Mouse (Mus musculus) forebrain, embryonic 10.5 days (tissue): ENCODE results near the gene Zbed4. TPM values are rescaled to one million over a fixed set of nuclear protein-coding genes. Genes with fewer than 3 reads are reported as not detected.
"Not testable (repeated sequence)": the region's sequence is repeated elsewhere in the genome, so short reads cannot be mapped to it uniquely, and the experiment has no call there.

Experiments used
- DNase-seq: peaks from one replicate; pipeline ENCODE4 v3.0.0-alpha.2; 2017; ENCODE audit warnings: low spot score; ENCODE audit errors: extremely low spot score
- H3K27ac ChIP-seq: fragments of 300-500 bp; sonication (generic); 2 replicates; pipeline ENCODE4 v1.5.1; 2016; ENCODE audit warnings: mild to moderate bottlenecking
- H3K27me3 ChIP-seq: fragments of 300-500 bp; sonication (generic); 2 replicates; pipeline ENCODE4 v1.6.1; 2016; ENCODE audit warnings: mild to moderate bottlenecking; ENCODE audit not compliant: poor library complexity, severe bottlenecking
- H3K36me3 ChIP-seq: fragments of 300-500 bp; sonication (generic); replicated peaks from 2 replicates; pipeline ENCODE4 v1.6.1; 2016; ENCODE audit warnings: mild to moderate bottlenecking, moderate library complexity
- H3K4me1 ChIP-seq: fragments of 300-500 bp; sonication (generic); 2 replicates; pipeline ENCODE4 v1.6.1; 2016
- H3K4me3 ChIP-seq: fragments of 300-500 bp; sonication (generic); 2 replicates; pipeline ENCODE4 v1.5.1; 2016; ENCODE audit warnings: mild to moderate bottlenecking, moderate library complexity
- H3K9me3 ChIP-seq: fragments of 300-500 bp; sonication (generic); 2 replicates; pipeline ENCODE4 v1.6.1; 2016; ENCODE audit warnings: mild to moderate bottlenecking, moderate library complexity
- WGBS: fragments of 180-500 bp; shearing (Covaris S2); methylation state at CpG from one replicate; pipeline ENCODE4 v1.1.7; 2016; 5-methylcytosine and 5-hydroxymethylcytosine counted together
- polyA plus RNA-seq: library from polyadenylated mRNA; unstranded; fragments of >200 nt; fragmentation: Nextera tagmentation; extraction: Ambion mirVana; gene quantifications from 2 replicates; pipeline ENCODE4 v1.2.1, GENCODE M21; 2016

The Zbed4 gene
- polyA plus RNA-seq, 1 experiment from 2014 or later, result 39.6 TPM

DNA sequence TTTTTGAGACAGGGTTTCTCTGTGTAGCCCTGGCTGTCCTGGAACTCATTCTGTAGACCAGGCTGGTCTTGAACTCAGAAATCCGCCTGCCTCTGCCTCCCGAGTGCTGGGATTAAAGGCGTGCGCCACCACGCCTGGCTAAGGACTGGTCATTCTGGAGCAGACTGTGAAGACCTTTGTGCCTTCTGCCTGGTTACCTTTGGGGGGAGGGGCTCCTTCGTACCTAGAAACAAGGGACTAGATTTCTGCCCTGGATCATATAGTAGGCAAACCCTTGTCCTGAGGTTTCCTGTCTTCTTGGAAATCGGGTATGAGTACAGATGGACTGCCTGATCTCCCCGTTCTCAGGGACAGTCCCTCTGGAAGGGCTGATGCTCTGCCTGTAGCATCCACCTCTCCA, 1.8 kb upstream of the Zbed4 start:
- H3K27ac ChIP-seq, H3K27me3 ChIP-seq, H3K9me3 ChIP-seq, DNase-seq, H3K36me3 ChIP-seq, H3K4me3 ChIP-seq: not testable (repeated sequence)
- peaks cover 25% of the 10 kb centered on the region for H3K4me1 ChIP-seq
- WGBS, result 94% methylated on average over 8 of the region's 8 CpGs

DNA sequence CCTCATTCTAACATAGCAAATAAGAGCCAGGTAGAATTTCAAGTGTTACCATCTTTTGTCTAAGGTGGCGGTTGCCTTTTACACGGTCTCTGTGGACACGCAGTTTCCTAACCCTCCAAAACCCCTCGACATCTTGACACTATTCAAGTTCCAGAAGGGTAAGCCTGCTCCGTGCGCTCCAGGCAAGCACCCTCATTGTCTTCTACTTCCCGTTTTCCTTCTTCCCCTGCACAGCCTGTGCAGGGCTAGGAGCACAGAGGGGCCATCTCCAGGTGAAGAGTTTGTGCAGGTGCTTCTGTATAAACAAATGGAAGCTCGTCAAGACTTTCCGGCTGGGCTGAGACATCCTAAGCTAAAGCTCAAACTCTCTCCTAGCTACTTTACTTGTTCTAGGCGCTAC, 1.4 kb upstream of the Zbed4 start:
- Histone ChIP-seq H3K9me3 (no peaks in the 10 kb centered on the region), H3K27ac (peak overlapping the region; percentile 98; the same call in 1 of the 2 replicates), H3K4me3 (peak overlapping the region; percentile 90; the same call in 1 of the 2 replicates), H3K4me1 (peaks cover 25% of the 10 kb centered on the region), H3K27me3 (no peaks in the 10 kb centered on the region), H3K36me3 (peaks cover 6% of the 10 kb centered on the region)
- 93% methylated on average over 10 of the region's 10 CpGs for WGBS
- no peak for DNase-seq

DNA sequence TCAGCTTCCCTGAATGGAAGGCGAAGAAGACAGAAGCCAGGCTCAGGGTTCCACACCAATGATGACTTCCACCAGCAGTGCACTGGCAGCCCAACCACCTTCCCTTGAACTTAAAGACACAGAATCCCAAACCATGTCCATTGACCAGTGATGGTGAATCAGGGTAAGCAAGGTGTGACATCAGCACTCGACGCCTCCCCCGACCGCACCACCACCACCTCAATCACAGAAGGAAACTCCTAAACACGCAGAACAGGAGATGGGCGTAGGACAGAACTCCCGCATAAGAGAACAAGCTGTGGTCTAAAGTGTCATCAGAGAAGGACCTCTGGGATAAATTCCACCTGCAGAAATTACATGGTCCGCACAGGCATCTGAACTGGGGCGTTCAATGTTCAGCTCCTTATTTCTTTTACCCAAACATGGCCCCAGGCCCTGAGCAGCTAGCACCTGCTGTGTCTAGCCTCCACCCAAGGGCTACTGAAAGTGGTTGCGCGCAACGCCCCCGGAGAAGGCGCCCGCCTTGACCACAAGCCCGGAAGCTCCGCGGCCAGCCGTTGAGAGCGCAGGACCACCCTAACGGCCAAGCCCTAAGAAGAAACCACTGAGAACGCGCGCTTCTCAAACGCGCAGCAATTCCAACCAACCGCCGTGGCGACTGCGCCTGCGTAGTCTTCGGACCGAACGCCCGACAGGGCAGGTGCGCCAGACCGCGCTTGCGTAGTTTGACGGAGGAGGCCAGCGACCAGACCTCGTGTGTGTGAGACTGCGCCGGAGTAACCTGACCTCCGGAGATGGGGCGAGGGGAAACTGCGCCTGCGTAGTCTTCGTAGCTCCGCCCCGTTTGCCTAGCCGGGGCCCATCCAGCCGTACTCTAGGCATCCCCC, 540 bp upstream of the Zbed4 start:
- WGBS, result 8% methylated on average over 54 of the region's 54 CpGs
- Histone ChIP-seq H3K4me3 (peak overlapping the region; percentile 90), H3K27me3 (no peaks in the 10 kb centered on the region), H3K36me3 (peaks cover 15% of the 10 kb centered on the region), H3K9me3 (no peaks in the 10 kb centered on the region), H3K4me1 (peaks cover 25% of the 10 kb centered on the region), H3K27ac (peak overlapping the region; percentile 98)
- peak; percentile 99 for DNase-seq

DNA sequence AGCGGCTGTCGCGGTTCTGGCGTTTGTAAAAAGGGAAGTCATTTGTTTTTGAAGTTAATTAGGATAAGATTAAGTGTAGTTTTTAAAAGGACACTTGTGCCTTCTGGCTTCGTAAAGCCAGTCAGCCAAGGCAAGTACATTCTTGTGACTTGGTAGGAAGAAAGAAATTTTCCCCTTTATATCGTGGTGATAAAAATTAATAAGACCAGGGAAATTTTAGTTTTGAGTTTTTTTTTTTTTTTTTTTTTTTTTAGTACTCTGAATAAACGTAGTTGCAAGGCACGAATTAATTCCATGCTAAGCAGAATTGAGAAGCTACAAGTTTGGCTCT, 908 bp downstream of the Zbed4 start:
- no peak for DNase-seq
- 4% methylated on average over 8 of the region's 8 CpGs for WGBS
- Histone ChIP-seq H3K4me1 (peaks cover 25% of the 10 kb centered on the region), H3K27ac (peak overlapping the region; percentile 98), H3K36me3 (peaks cover 29% of the 10 kb centered on the region), H3K4me3 (peak overlapping the region; percentile 90), H3K9me3 (no peaks in the 10 kb centered on the region), H3K27me3 (no peaks in the 10 kb centered on the region)

DNA sequence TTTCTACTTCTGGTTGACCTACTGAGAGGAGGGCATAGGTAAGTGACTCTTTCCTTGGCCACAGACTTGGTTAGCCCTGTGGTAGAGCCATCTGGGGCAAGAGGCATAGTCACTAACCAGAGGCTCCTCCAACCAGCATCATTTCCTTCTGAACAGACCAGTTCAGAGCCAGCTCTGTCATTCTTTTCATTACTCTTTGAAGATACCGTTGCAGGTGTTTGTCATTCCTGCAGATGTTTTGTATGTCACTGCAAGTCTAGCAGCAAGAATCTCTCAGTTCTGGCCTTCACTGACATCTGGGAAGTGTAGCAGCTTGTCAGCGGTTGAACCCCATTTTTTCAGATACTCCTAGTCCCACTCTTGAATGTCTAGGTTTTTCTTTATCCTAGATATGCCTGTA, 3.4 kb downstream of the Zbed4 start:
- WGBS, result 94% methylated on average over 2 of the region's 2 CpGs
- H3K27me3 ChIP-seq, result no peaks in the 10 kb centered on the region
- no peak overlapping the region for H3K4me3 ChIP-seq
- H3K27ac ChIP-seq, result no peak overlapping the region
- DNase-seq, result no peak
- H3K9me3 ChIP-seq, result no peaks in the 10 kb centered on the region
- H3K4me1 ChIP-seq, result peaks cover 25% of the 10 kb centered on the region
- H3K36me3 ChIP-seq, result peaks cover 55% of the 10 kb centered on the region

DNA sequence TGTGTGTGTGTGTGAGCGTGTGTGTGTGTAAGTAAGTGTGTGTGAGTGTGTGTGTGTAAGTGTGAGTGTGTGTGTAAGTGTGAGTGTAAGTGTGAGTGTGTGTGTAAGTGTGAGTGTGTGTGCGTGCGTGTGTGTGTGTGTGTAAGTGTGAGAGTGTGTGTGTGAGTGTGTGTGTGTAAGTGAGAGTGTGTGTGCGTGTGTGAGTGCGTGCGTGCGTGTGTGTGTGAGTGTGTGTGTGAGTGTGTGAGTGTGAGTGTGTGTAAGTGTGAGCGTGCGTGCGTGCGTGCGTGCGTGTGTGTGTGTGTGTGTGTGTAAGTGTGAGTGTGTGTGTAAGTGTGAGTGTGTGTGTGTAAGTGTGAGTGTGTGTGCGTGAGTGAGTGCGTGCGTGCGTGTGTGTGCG, 4.3 kb downstream of the Zbed4 start:
- H3K27ac ChIP-seq, result no peak overlapping the region
- no peaks in the 10 kb centered on the region for H3K9me3 ChIP-seq
- peaks cover 63% of the 10 kb centered on the region for H3K36me3 ChIP-seq
- peaks cover 18% of the 10 kb centered on the region for H3K4me1 ChIP-seq
- no peak overlapping the region for H3K4me3 ChIP-seq
- 95% methylated on average over 18 of the region's 18 CpGs for WGBS
- DNase-seq, result no peak
- H3K27me3 ChIP-seq, result no peaks in the 10 kb centered on the region

DNA sequence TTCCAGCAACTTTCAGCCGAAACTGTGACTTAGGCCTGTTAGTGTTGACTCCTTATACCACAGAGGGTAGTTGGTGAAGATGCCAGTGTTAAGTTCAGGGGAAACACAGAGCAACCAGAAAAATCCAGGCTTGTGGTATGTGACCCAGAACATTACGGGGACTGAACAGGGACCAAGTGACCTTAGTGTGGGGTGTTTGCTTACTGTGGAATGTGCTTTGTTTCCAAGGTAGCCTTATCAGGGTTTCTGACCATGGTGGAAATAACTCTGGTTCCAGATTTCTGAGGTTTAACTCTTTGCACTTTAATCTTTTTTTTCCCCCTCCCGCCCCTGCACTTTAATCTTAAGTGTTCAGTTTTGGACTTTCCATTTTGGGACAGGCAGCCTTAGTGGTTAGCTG, 6.6 kb downstream of the Zbed4 start:
- H3K36me3 ChIP-seq, result peaks cover 86% of the 10 kb centered on the region
- DNase-seq, result no peak

DNA sequence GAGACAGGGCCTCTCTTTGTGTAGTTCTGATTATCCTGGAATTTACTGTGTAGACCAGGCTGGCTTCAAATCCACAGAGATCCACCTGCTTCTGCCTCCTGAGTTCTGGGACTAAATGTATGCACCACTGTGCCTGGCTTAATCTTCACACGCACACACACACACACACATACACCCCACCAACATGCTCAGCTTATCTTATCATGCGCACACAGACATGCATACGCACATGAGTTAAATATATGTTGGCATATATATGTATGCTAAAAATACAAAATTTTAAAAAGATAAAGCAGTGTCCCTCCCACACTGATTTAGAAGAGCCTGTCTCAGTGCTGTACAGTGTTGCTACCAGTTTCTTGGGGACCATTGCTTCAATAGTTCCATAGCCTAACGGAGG, 10.1 kb downstream of the Zbed4 start:
- Histone ChIP-seq H3K9me3 (no peaks in the 10 kb centered on the region), H3K4me3 (no peak overlapping the region), H3K36me3 (peaks cover 98% of the 10 kb centered on the region), H3K27ac (no peak overlapping the region), H3K4me1 (no peaks in the 10 kb centered on the region), H3K27me3 (no peaks in the 10 kb centered on the region)
- DNase-seq, result no peak
- WGBS, result 95% methylated on average over 4 of the region's 4 CpGs

More for the DNA sequence above, 6.6 kb downstream of the Zbed4 start:
- WGBS, result 92% methylated on average over 3 of the region's 3 CpGs
- no peak overlapping the region for H3K27ac ChIP-seq
- H3K27me3 ChIP-seq, result no peaks in the 10 kb centered on the region
- H3K9me3 ChIP-seq, result no peaks in the 10 kb centered on the region
- H3K4me1 ChIP-seq, result peaks cover 10% of the 10 kb centered on the region
- H3K4me3 ChIP-seq, result no peak overlapping the region

DNA sequence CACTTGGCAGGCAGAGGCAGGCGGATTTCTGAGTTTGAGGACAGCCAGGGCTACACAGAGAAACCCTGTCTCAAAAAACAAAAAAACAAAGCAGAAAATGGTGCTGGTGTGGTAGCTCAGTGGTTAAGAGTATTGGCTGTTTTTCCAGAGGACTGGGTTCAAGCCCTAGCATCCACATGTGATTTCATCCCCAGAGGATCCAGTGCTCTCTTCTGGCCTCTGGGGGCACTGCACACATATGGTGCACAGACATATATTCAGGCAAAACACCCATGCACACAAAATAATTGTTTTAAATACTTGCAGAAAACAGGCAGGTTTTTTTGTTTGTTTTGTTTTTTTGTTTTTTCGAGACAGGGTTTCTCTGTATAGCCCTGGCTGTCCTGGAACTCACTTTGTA, 14.7 kb downstream of the Zbed4 start:
- not testable (repeated sequence) for H3K4me3 ChIP-seq, H3K27me3 ChIP-seq, H3K27ac ChIP-seq, DNase-seq, H3K4me1 ChIP-seq, H3K9me3 ChIP-seq
- peaks cover 92% of the 10 kb centered on the region for H3K36me3 ChIP-seq
- WGBS, result 96% methylated on average over 2 of the region's 2 CpGs

DNA sequence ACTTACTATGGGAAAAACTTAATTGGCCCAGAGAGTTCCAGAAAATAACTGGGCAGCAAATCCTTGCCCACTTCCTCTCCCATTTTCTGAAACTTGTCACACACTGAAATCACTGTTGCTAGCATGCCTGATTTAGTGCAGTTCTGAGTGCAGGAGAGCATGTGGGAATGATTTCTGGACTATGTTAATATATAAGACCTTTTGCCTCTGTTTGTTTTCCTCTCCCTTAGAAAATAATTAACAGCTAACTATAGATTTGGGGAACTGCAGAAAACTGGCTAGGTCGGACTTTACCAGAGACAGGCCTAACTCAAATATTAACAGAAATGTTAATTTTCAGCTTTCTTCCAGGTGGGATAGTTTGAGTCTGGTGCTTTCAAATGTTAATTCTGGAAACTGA, 17.1 kb downstream of the Zbed4 start:
- Histone ChIP-seq H3K27ac (no peak overlapping the region), H3K4me1 (no peaks in the 10 kb centered on the region), H3K9me3 (peaks cover 10% of the 10 kb centered on the region; the same call in 1 of the 2 replicates), H3K36me3 (peaks cover 92% of the 10 kb centered on the region), H3K4me3 (no peak overlapping the region), H3K27me3 (no peaks in the 10 kb centered on the region)
- 85% methylated on average over 1 of the region's 1 CpGs for WGBS
- DNase-seq, result no peak

DNA sequence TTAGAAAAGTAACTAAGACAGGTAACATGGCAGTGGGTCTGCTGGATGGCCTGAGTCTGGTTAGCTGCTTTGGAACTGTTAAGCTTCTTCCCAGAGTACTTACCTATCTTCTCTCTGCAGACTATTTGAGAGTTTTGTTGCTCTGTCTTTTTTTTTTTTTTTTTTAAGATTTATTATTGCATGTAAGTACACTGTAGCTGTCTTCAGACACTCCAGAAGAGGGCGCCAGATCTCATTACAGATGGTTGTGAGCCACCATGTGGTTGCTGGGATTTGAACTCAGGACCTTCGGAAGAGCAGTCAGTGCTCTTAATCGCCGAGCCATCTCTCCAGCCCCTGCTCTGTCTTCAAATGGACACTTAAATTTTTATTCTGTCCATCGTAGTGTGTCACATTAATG, 23.2 kb downstream of the Zbed4 start:
- not testable (repeated sequence) for H3K4me3 ChIP-seq, H3K27me3 ChIP-seq, H3K9me3 ChIP-seq, DNase-seq, H3K4me1 ChIP-seq, H3K27ac ChIP-seq
- peaks cover 88% of the 10 kb centered on the region for H3K36me3 ChIP-seq
- WGBS, result 87% methylated on average over 5 of the region's 5 CpGs

DNA sequence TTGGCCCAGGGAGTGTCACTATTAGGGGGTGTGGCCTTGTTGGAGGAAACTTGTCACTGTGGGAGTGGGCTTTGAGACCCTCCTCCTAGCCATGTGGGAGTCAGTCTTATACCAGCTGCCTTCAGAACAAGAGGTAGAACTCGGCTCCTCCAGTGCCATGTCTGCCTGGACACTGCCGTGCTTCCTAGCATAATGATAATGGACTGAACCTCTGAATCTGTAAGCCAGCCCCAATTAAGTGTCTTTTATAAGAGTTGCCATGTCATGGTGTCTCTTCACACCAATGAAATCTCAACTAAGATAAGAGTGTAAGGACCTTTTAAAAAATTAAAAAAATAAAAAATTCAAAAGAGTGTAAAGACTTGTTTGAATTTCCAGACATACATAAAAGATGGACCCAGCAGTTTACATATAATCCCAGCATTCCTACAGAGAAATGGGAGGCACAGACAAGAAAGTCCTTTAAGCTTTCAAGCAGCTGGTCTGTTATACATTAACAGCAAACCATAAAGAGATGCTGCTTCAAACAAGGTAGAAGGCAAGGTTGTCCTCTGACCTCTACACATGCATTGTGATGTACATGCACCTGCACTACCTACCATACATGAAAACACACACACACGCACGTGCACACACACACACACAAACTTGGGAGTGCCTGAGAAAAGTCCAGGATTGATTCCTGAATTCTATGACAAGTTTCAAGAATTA, 40.8 kb downstream of the Zbed4 start:
- Histone ChIP-seq H3K4me3 (no peak overlapping the region), H3K36me3 (peaks cover 3% of the 10 kb centered on the region), H3K27me3 (no peaks in the 10 kb centered on the region), H3K4me1 (no peaks in the 10 kb centered on the region), H3K27ac (no peak overlapping the region), H3K9me3 (no peaks in the 10 kb centered on the region)
- DNase-seq, result no peak
- WGBS, result 89% methylated on average over 4 of the region's 4 CpGs

DNA sequence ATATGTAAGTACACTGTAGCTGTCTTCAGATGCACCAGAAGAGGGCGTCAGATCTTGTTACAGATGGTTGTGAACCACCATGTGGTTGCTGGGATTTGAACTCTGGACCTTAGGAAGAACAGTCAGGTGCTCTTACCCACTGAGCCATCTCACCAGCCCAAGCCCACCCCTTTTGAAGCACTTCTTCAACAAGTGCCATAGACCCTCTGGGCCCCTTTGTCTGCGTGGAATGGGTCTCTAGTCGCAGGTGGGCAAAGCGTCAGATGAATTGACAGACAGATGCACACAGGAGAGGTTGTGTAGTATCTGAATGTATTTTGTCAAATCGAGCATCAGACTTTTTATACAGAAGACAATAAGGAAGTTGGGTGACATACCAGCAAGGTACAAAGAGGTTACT, 43.3 kb downstream of the Zbed4 start:
- not testable (repeated sequence) for H3K27ac ChIP-seq, H3K27me3 ChIP-seq
- 86% methylated on average over 5 of the region's 5 CpGs for WGBS

More for the DNA sequence above, 43.3 kb downstream of the Zbed4 start:
- not testable (repeated sequence) for H3K4me3 ChIP-seq, H3K9me3 ChIP-seq, H3K4me1 ChIP-seq, H3K36me3 ChIP-seq, DNase-seq
